Mouse (Mus musculus): ENCODE results near the gene Carnmt1. TPM values are rescaled to one million over a fixed set of nuclear protein-coding genes. Genes with fewer than 3 reads are reported as not detected.

The Carnmt1 gene
- polyA plus RNA-seq, 1 experiment from 2014 or later = 31.0 TPM

DNA sequence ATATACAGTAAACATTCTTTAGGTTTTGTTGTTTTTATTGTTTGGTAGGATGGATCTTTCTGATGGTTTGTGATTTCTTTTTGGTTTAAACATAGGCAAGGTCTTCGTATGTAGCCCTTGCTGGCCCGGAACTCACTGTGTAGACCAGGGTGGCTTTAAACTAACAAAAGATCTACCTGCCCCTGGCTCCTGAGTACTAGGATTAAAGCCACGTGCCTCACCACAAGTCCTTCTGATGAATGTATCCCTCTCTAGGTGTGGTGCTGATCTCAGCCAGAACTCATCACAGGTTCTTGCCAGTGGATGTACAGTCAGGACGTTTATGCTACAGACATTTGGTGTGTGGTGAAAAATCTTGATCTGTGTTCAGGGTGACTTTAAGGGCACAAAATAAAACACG, 32.6 kb upstream of the Carnmt1 start:
- ATAC-seq (ENCODE audit: insufficient number of reproducible peaks, insufficient read depth, low FRiP score, low read depth) = no peak
- H3K4me1 ChIP-seq (ENCODE audit: control insufficient read depth, insufficient read depth, low read length) = no peaks in the 10 kb centered on the region
- no peak overlapping the region for H3K4me3 ChIP-seq (ENCODE audit: low read depth, low read length)
- WGBS = 82% methylated on average over 5 of the region's 5 CpGs
- no peak overlapping the region for H3K4me2 ChIP-seq (replicated peaks; ENCODE audit: low read depth, low read length)
- H3K36me3 ChIP-seq (ENCODE audit: control insufficient read depth, insufficient read depth, low read length) = no peaks in the 10 kb centered on the region
- no peak overlapping the region for H3K27ac ChIP-seq (ENCODE audit: low read length)
- H3K27me3 ChIP-seq (ENCODE audit: control insufficient read depth, insufficient read depth, low read length) = no peaks in the 10 kb centered on the region
- no peaks in the 10 kb centered on the region for H3K9me3 ChIP-seq (ENCODE audit: control insufficient read depth, low read depth, low read length)
- H3K9ac ChIP-seq (replicated peaks; ENCODE audit: low read depth, low read length) = no peak overlapping the region

DNA sequence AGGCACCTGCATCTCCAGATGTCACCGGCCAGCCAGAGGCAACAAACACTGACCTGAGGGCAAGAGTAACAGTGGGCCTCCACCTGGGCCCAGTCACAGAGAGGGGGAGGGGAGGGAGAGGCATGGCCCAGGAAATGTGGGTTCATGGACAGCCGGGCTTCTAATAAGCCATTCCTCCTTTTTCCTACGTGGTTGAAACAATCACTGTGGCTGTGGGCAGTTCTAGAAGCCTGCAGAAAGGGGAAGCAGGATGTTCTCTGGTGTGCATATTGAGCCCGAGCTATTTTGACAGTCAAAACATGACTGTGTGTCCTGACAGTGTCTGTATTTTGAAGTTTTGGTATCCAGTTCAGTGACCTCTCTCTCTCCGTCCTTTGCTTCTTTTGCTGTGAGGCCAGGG, 31.6 kb upstream of the Carnmt1 start:
- no peak overlapping the region for H3K9ac ChIP-seq (replicated peaks; ENCODE audit: low read depth, low read length)
- no peak for ATAC-seq (ENCODE audit: insufficient number of reproducible peaks, insufficient read depth, low FRiP score, low read depth)
- no peaks in the 10 kb centered on the region for H3K27me3 ChIP-seq (ENCODE audit: control insufficient read depth, insufficient read depth, low read length)
- no peaks in the 10 kb centered on the region for H3K9me3 ChIP-seq (ENCODE audit: control insufficient read depth, low read depth, low read length)
- no peak overlapping the region for H3K4me3 ChIP-seq (ENCODE audit: low read depth, low read length)
- WGBS = 55% methylated on average over 5 of the region's 5 CpGs
- no peak overlapping the region for H3K27ac ChIP-seq (ENCODE audit: low read length)
- H3K36me3 ChIP-seq (ENCODE audit: control insufficient read depth, insufficient read depth, low read length) = no peaks in the 10 kb centered on the region
- H3K4me2 ChIP-seq (replicated peaks; ENCODE audit: low read depth, low read length) = no peak overlapping the region
- no peaks in the 10 kb centered on the region for H3K4me1 ChIP-seq (ENCODE audit: control insufficient read depth, insufficient read depth, low read length)

DNA sequence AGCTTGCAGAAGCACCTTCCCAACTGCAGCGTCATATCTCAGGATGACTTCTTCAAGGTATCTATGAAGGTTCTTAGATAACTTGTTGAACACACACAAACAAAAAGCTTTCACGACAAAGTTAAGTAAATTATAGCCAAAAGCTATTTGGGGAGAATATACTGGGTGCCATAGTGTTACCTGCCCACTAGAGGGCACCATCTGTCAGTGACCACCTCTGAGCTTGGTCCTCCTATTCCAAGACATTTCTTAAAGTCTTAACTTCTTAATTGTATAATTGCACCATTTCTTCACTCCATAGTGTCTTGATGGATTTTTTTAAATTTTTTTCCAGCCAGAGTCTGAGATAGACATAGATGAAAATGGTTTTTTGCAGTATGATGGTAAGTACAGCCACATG, 31.0 kb upstream of the Carnmt1 start:
- H3K4me3 ChIP-seq (ENCODE audit: low read depth, low read length) = no peak overlapping the region
- no peak overlapping the region for H3K9ac ChIP-seq (replicated peaks; ENCODE audit: low read depth, low read length)
- H3K9me3 ChIP-seq (ENCODE audit: control insufficient read depth, low read depth, low read length) = no peaks in the 10 kb centered on the region
- no peak for ATAC-seq (ENCODE audit: insufficient number of reproducible peaks, insufficient read depth, low FRiP score, low read depth)
- no peaks in the 10 kb centered on the region for H3K36me3 ChIP-seq (ENCODE audit: control insufficient read depth, insufficient read depth, low read length)
- no peaks in the 10 kb centered on the region for H3K4me1 ChIP-seq (ENCODE audit: control insufficient read depth, insufficient read depth, low read length)
- no peak overlapping the region for H3K4me2 ChIP-seq (replicated peaks; ENCODE audit: low read depth, low read length)
- H3K27me3 ChIP-seq (ENCODE audit: control insufficient read depth, insufficient read depth, low read length) = no peaks in the 10 kb centered on the region
- H3K27ac ChIP-seq (ENCODE audit: low read length) = no peak overlapping the region
- 33% methylated on average over 2 of the region's 2 CpGs for WGBS

DNA sequence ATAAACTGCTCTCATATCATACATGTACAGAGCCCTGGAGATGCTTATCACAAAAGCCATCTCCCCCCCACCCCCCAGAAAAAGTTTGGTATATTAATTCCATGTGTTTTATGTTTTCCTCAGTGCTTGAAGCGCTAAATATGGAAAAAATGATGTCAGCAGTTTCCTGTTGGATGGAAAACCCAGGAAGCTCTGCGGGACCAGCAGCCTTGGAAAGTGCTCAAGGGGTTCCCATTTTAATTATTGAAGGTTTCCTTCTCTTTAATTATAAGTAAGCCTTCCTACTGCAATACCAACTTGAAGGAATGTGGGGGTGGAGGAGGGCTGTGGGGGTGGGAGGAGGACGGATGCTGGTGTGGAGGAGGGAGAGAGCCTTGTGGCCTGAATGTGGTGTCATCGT, 29.6 kb upstream of the Carnmt1 start:
- Histone ChIP-seq H3K27ac (ENCODE audit: low read length) (no peak overlapping the region), H3K4me2 (replicated peaks; ENCODE audit: low read depth, low read length) (no peak overlapping the region)
- ATAC-seq (ENCODE audit: insufficient number of reproducible peaks, insufficient read depth, low FRiP score, low read depth) = no peak

DNA sequence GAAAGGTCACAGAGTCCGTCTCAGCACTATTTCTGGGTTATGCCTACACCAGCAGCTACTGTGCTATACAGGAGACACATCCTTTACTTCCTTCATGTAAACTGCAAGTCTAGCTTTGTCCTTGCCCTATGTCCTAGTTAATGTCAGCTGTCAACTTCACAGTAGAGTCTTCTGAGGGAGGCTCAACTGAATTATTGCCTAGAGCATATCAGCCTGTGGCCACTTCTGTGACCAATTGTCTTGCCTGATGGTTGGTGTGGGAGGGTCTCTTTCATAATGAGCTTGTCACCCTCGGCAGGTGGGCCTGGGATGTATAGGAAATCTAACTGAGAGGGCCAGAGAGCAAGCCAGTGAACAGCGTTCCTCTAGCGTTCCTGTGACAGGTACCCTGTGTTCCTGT, 27.2 kb upstream of the Carnmt1 start:
- Histone ChIP-seq H3K27ac (ENCODE audit: low read length) (no peak overlapping the region), H3K36me3 (ENCODE audit: control insufficient read depth, insufficient read depth, low read length) (no peaks in the 10 kb centered on the region), H3K4me2 (replicated peaks; ENCODE audit: low read depth, low read length) (no peak overlapping the region), H3K9ac (replicated peaks; ENCODE audit: low read depth, low read length) (no peak overlapping the region), H3K9me3 (ENCODE audit: control insufficient read depth, low read depth, low read length) (no peaks in the 10 kb centered on the region), H3K27me3 (ENCODE audit: control insufficient read depth, insufficient read depth, low read length) (no peaks in the 10 kb centered on the region), H3K4me1 (ENCODE audit: control insufficient read depth, insufficient read depth, low read length) (no peaks in the 10 kb centered on the region), H3K4me3 (ENCODE audit: low read depth, low read length) (no peak overlapping the region)
- no peak for ATAC-seq (ENCODE audit: insufficient number of reproducible peaks, insufficient read depth, low FRiP score, low read depth)
- WGBS = 71% methylated on average over 4 of the region's 4 CpGs

More for the DNA sequence above, 29.6 kb upstream of the Carnmt1 start:
- H3K36me3 ChIP-seq (ENCODE audit: control insufficient read depth, insufficient read depth, low read length) = no peaks in the 10 kb centered on the region
- H3K9ac ChIP-seq (replicated peaks; ENCODE audit: low read depth, low read length) = no peak overlapping the region
- H3K4me3 ChIP-seq (ENCODE audit: low read depth, low read length) = no peak overlapping the region
- no peaks in the 10 kb centered on the region for H3K4me1 ChIP-seq (ENCODE audit: control insufficient read depth, insufficient read depth, low read length)
- no peaks in the 10 kb centered on the region for H3K9me3 ChIP-seq (ENCODE audit: control insufficient read depth, low read depth, low read length)
- 72% methylated on average over 4 of the region's 4 CpGs for WGBS
- no peaks in the 10 kb centered on the region for H3K27me3 ChIP-seq (ENCODE audit: control insufficient read depth, insufficient read depth, low read length)

DNA sequence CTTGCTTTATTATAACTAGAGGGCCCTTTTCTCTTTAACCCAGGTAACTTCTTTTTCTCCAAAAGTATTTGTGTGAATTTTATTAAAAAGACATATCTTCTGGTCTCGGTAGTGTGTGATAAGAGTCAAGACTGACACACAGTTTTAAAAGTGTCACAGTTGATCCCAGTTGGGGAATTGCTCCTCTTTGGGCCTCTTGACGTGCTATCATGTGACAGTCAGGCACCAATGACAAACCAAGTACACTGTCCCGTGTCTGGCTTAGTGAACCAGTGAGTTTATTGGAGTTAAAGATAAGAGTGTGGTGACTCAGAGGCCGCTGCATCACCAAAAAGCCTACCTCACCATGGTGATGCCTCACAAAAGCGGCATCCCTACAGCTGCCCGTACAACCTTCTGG, 26.5 kb upstream of the Carnmt1 start:
- no peak overlapping the region for H3K9ac ChIP-seq (replicated peaks; ENCODE audit: low read depth, low read length)
- H3K4me1 ChIP-seq (ENCODE audit: control insufficient read depth, insufficient read depth, low read length) = no peaks in the 10 kb centered on the region
- no peaks in the 10 kb centered on the region for H3K27me3 ChIP-seq (ENCODE audit: control insufficient read depth, insufficient read depth, low read length)
- WGBS = 75% methylated on average over 6 of the region's 6 CpGs
- H3K4me2 ChIP-seq (replicated peaks; ENCODE audit: low read depth, low read length) = no peak overlapping the region
- H3K9me3 ChIP-seq (ENCODE audit: control insufficient read depth, low read depth, low read length) = no peaks in the 10 kb centered on the region
- H3K4me3 ChIP-seq (ENCODE audit: low read depth, low read length) = no peak overlapping the region
- no peaks in the 10 kb centered on the region for H3K36me3 ChIP-seq (ENCODE audit: control insufficient read depth, insufficient read depth, low read length)
- peak; percentile 42; the same call in 1 of the 2 replicates for ATAC-seq (ENCODE audit: insufficient number of reproducible peaks, insufficient read depth, low FRiP score, low read depth)
- H3K27ac ChIP-seq (ENCODE audit: low read length) = no peak overlapping the region

DNA sequence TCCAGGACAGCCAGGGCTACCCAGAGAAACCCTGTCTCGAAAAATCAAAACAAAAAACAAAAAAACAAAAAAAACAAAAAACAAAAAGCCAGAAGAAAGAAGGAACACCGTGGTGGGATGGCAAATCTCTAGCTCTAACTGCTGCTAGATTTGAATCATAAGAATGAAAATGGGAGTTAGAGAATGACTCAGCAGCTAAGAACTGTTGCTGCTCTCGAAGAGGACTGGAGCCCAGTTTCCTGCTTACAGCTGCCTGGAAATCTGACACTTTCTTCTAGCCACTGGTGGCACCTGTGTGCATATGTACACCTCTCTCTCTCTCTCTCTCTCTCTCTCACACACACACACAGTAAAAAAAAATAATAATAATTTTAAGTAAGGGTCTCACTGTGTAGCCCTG, 24.2 kb upstream of the Carnmt1 start:
- Histone ChIP-seq H3K9me3 (ENCODE audit: control insufficient read depth, low read depth, low read length) (no peaks in the 10 kb centered on the region), H3K27ac (ENCODE audit: low read length) (no peak overlapping the region), H3K36me3 (ENCODE audit: control insufficient read depth, insufficient read depth, low read length) (no peaks in the 10 kb centered on the region), H3K9ac (replicated peaks; ENCODE audit: low read depth, low read length) (no peak overlapping the region), H3K4me3 (ENCODE audit: low read depth, low read length) (no peak overlapping the region), H3K27me3 (ENCODE audit: control insufficient read depth, insufficient read depth, low read length) (no peaks in the 10 kb centered on the region), H3K4me2 (replicated peaks; ENCODE audit: low read depth, low read length) (no peak overlapping the region), H3K4me1 (ENCODE audit: control insufficient read depth, insufficient read depth, low read length) (no peaks in the 10 kb centered on the region)
- 62% methylated on average over 3 of the region's 3 CpGs for WGBS
- ATAC-seq (ENCODE audit: insufficient number of reproducible peaks, insufficient read depth, low FRiP score, low read depth) = no peak

DNA sequence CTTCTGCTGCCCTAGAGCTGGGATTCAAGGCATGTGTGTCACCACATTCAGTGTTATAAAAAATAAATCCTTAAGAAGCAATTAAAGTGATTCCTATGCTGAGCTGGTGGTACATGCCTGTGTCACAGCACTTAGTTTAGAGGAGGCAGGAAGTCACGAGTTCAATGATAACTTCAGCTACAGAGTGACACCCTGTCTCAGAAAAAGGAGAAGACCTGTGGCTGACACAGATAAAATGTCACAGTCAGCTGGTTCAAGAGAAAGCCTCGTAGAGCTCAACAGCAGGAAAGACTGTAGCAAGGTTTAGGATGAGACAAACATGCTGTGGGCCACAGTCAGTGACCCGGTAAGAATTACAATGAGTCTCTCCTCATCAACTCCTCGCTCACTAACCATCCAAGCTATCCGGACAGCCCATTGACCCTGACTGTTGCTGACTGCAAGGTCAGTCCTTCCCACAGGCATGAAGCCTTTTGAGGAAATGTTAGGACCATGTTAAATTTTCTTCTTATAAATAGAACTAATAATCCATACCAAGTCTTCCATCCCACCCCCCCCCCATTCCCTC, 23.6 kb upstream of the Carnmt1 start:
- no peaks in the 10 kb centered on the region for H3K4me1 ChIP-seq (ENCODE audit: control insufficient read depth, insufficient read depth, low read length)
- H3K27ac ChIP-seq (ENCODE audit: low read length) = no peak overlapping the region
- no peaks in the 10 kb centered on the region for H3K36me3 ChIP-seq (ENCODE audit: control insufficient read depth, insufficient read depth, low read length)
- H3K9ac ChIP-seq (replicated peaks; ENCODE audit: low read depth, low read length) = no peak overlapping the region
- 78% methylated on average over 5 of the region's 5 CpGs for WGBS
- H3K4me2 ChIP-seq (replicated peaks; ENCODE audit: low read depth, low read length) = no peak overlapping the region
- no peaks in the 10 kb centered on the region for H3K27me3 ChIP-seq (ENCODE audit: control insufficient read depth, insufficient read depth, low read length)
- no peaks in the 10 kb centered on the region for H3K9me3 ChIP-seq (ENCODE audit: control insufficient read depth, low read depth, low read length)
- H3K4me3 ChIP-seq (ENCODE audit: low read depth, low read length) = no peak overlapping the region
- no peak for ATAC-seq (ENCODE audit: insufficient number of reproducible peaks, insufficient read depth, low FRiP score, low read depth)

DNA sequence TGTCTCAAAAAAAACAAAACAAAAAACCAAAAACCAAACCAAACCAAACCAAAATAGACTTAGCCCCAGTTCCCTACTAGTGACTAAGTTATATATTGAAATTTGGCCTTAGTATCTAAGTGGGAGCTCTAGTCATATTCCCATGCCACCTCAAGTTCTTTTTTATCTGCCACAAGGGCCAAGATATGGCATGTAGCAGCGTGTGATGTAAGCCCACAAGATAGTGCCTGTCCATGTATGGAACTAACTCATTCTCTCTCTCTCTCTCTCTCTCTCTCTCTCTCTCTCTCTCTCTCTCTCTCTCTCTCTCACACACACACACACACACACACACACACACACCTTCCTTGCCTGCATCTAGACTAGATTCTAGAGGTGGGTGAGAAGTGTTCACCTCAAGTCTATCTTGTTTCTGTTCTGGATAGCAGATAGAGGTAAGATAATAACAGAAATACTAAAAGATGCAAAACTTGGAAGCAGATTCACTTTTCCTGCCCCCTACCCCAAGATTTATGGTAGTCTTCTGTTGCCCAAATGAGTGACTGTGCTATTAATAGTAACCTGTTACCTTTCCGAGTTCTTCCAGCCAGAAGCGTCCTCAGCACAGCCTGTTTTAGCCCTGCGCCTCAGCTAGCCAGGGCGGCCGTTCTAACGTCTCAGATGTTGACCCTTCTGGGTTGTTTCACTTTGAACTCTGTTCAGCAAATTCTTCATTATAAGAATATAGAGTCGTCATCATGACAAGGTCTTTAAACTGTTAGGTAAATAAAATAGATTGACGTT, 22.6 kb upstream of the Carnmt1 start:
- no peak overlapping the region for H3K27ac ChIP-seq (ENCODE audit: low read length)
- H3K9ac ChIP-seq (replicated peaks; ENCODE audit: low read depth, low read length) = no peak overlapping the region
- H3K4me2 ChIP-seq (replicated peaks; ENCODE audit: low read depth, low read length) = no peak overlapping the region
- no peaks in the 10 kb centered on the region for H3K36me3 ChIP-seq (ENCODE audit: control insufficient read depth, insufficient read depth, low read length)
- no peak for ATAC-seq (ENCODE audit: insufficient number of reproducible peaks, insufficient read depth, low FRiP score, low read depth)
- no peaks in the 10 kb centered on the region for H3K9me3 ChIP-seq (ENCODE audit: control insufficient read depth, low read depth, low read length)
- 50% methylated on average over 9 of the region's 9 CpGs for WGBS
- H3K4me3 ChIP-seq (ENCODE audit: low read depth, low read length) = no peak overlapping the region
- H3K4me1 ChIP-seq (ENCODE audit: control insufficient read depth, insufficient read depth, low read length) = no peaks in the 10 kb centered on the region
- no peaks in the 10 kb centered on the region for H3K27me3 ChIP-seq (ENCODE audit: control insufficient read depth, insufficient read depth, low read length)

Measured in stomach, embryonic 14.5 days (tissue).